Mouse (Mus musculus) E14TG2a.4 (cell line): ENCODE data around the gene Chsy1.

Experiments
- CTCF ChIP-seq: conservative IDR thresholded peaks from 2 replicates; pipeline ENCODE4 v1.5.1; 2014; ENCODE audit warnings: low read length
- POU5F1 ChIP-seq: IDR thresholded peaks from 2 replicates; pipeline ENCODE4 v1.6.1; 2014; ENCODE audit warnings: low read length, borderline replicate concordance

- TF ChIP-seq CTCF: no peak
- TF ChIP-seq POU5F1: no peak
Observed at GRCm38 (mm10) chr7:66106581-66107056, 2.7 kb upstream of the Chsy1 start.
